Mouse (Mus musculus): Measurements from ENCODE around the gene Slc37a1.

Gene Slc37a1

GRCm38 (mm10) chr17:31294363-31295214 is 8.0 kb downstream of the Slc37a1 start:
- no peak for DNase-seq (ENCODE audit: low spot score in 2 of 2)

GRCm38 (mm10) chr17:31295215-31295891 is 8.8 kb downstream of the Slc37a1 start:
- no peak for DNase-seq (ENCODE audit: low spot score in 2 of 2)

- DNase-seq (ENCODE audit: low spot score in 2 of 2) = peak; percentile 80 to 82
Observed at GRCm38 (mm10) chr17:31295892-31296781, 9.5 kb downstream of the Slc37a1 start.

GRCm38 (mm10) chr17:31297521-31297939 is 10.9 kb downstream of the Slc37a1 start:
- peak; percentile 64 to 65 for DNase-seq (ENCODE audit: low spot score in 2 of 2)

- no peak for DNase-seq (ENCODE audit: low spot score in 2 of 2)
Observed at GRCm38 (mm10) chr17:31298419-31299209, 12.0 kb downstream of the Slc37a1 start.

- no peak for DNase-seq (ENCODE audit: low spot score in 2 of 2)
Observed at GRCm38 (mm10) chr17:31299981-31300380, 13.4 kb downstream of the Slc37a1 start.

GRCm38 (mm10) chr17:31300736-31301135 is 14.1 kb downstream of the Slc37a1 start:
- no peak for DNase-seq (ENCODE audit: low spot score in 2 of 2)

- no peak for DNase-seq (ENCODE audit: low spot score in 2 of 2)
Observed at GRCm38 (mm10) chr17:31303401-31303800, 16.8 kb downstream of the Slc37a1 start.

GRCm38 (mm10) chr17:31304895-31305775 is 18.5 kb downstream of the Slc37a1 start:
- DNase-seq (ENCODE audit: low spot score in 2 of 2) = peak; percentile 64 to 68

GRCm38 (mm10) chr17:31305776-31306120 is 19.2 kb downstream of the Slc37a1 start:
- DNase-seq (ENCODE audit: low spot score in 2 of 2) = no peak

GRCm38 (mm10) chr17:31307756-31308155 is 21.2 kb downstream of the Slc37a1 start:
- no peak for DNase-seq (ENCODE audit: low spot score in 2 of 2)

GRCm38 (mm10) chr17:31308291-31308816 is 21.8 kb downstream of the Slc37a1 start:
- DNase-seq (ENCODE audit: low spot score in 2 of 2) = no peak

GRCm38 (mm10) chr17:31309281-31309793 is 22.7 kb downstream of the Slc37a1 start:
- DNase-seq (ENCODE audit: low spot score in 2 of 2) = no peak

GRCm38 (mm10) chr17:31311047-31311446 is 24.5 kb downstream of the Slc37a1 start:
- no peak for DNase-seq (ENCODE audit: low spot score in 2 of 2)

- DNase-seq (ENCODE audit: low spot score in 2 of 2) = no peak
Observed at GRCm38 (mm10) chr17:31312648-31313047, 26.1 kb downstream of the Slc37a1 start.

GRCm38 (mm10) chr17:31315046-31315792 is 28.6 kb downstream of the Slc37a1 start:
- no peak for DNase-seq (ENCODE audit: low spot score in 2 of 2)

- DNase-seq (ENCODE audit: low spot score in 2 of 2) = no peak
Observed at GRCm38 (mm10) chr17:31315993-31316392, 29.4 kb downstream of the Slc37a1 start.

GRCm38 (mm10) chr17:31316998-31317397 is 30.4 kb downstream of the Slc37a1 start:
- no peak for DNase-seq (ENCODE audit: low spot score in 2 of 2)
